Mouse (Mus musculus) MEL (cell line): ENCODE results near the gene Slc24a1. TPM values are rescaled to one million over a fixed set of nuclear protein-coding genes. Genes with fewer than 3 reads are reported as not detected.

ENCODE experiments used
- DNase-seq: peaks from one replicate; pipeline ENCODE4 v3.0.0; 2011; ENCODE audit warnings: low read depth, low spot score
- H3K27ac ChIP-seq: 2 replicates; pipeline ENCODE4 v1.5.1; 2012; ENCODE audit warnings: low read depth, mild to moderate bottlenecking, control low read depth, low read length, moderate library complexity; ENCODE audit not compliant: control insufficient read depth
- H3K27me3 ChIP-seq, 2 experiments: fragments of 150-350 bp in 1 of 2; sonication (generic) in 1 of 2; 2 replicates each; pipeline ENCODE4 v1.6.1; 2012; ENCODE audit warnings: low read length in 2 of 2, mild to moderate bottlenecking in 2 of 2, improper control_type of control experiment in 1 of 2, moderate library complexity in 1 of 2; ENCODE audit not compliant: insufficient read depth in 2 of 2, control insufficient read depth in 1 of 2
- H3K36me3 ChIP-seq, 2 experiments: 2 replicates each; pipeline ENCODE4 v1.6.1; 2012 to 2014; ENCODE audit warnings: low read length in 2 of 2, improper control_type of control experiment in 1 of 2, inconsistent platforms in 1 of 2, mild to moderate bottlenecking in 1 of 2; ENCODE audit not compliant: insufficient read depth in 2 of 2, control insufficient read depth in 1 of 2
- H3K4me1 ChIP-seq, 2 experiments: fragments of 150-350 bp in 1 of 2; sonication (generic) in 1 of 2; 2 replicates each; pipeline ENCODE4 v1.6.1; 2012; ENCODE audit warnings: low read length in 2 of 2, improper control_type of control experiment in 1 of 2, mild to moderate bottlenecking in 1 of 2; ENCODE audit not compliant: insufficient read depth in 2 of 2, control insufficient read depth in 1 of 2
- H3K4me3 ChIP-seq, 2 experiments: fragments of 150-350 bp in 1 of 2; sonication (generic) in 1 of 2; 2 replicates each; pipeline ENCODE4 v1.5.1; 2012; ENCODE audit warnings: low read depth in 2 of 2, low read length in 2 of 2, mild to moderate bottlenecking in 2 of 2, moderate library complexity in 2 of 2, control low read depth in 1 of 2, improper control_type of control experiment in 1 of 2; ENCODE audit not compliant: control insufficient read depth in 1 of 2, insufficient read depth in 1 of 2
- H3K79me2 ChIP-seq: 2 replicates; pipeline ENCODE4 v1.6.1; 2012; ENCODE audit warnings: mild to moderate bottlenecking, low read length, moderate library complexity; ENCODE audit not compliant: control insufficient read depth, poor library complexity, insufficient read depth
- H3K9ac ChIP-seq: 2 replicates; pipeline ENCODE4 v1.6.1; 2012; ENCODE audit warnings: low read depth, mild to moderate bottlenecking, control low read depth, low read length, moderate library complexity; ENCODE audit not compliant: control insufficient read depth, poor library complexity, severe bottlenecking
- H3K9me3 ChIP-seq: fragments of 150-350 bp; sonication (generic); replicated peaks from 2 replicates; pipeline ENCODE4 v1.6.1; 2012; ENCODE audit warnings: mild to moderate bottlenecking, low read length, improper control_type of control experiment, moderate library complexity; ENCODE audit not compliant: insufficient read depth
- BHLHE40 ChIP-seq: IDR thresholded peaks from 2 replicates; pipeline ENCODE4 v1.6.1; 2012; ENCODE audit warnings: low read depth, mild to moderate bottlenecking, inconsistent platforms, low read length, improper control_type of control experiment, borderline replicate concordance
- CHD1 ChIP-seq: IDR thresholded peaks from 2 replicates; pipeline ENCODE4 v1.6.1; 2012; ENCODE audit warnings: low read depth, mild to moderate bottlenecking, inconsistent platforms, low read length, improper control_type of control experiment
- CHD2 ChIP-seq: IDR thresholded peaks from 2 replicates; pipeline ENCODE4 v1.6.1; 2011; ENCODE audit warnings: low read length, improper control_type of control experiment
- CTCF ChIP-seq, 3 experiments: IDR thresholded peaks in 2 of 3; conservative IDR thresholded peaks in 1 of 3; 2 replicates each; pipeline ENCODE4 v1.5.1; 2011 to 2012; ENCODE audit warnings: low read length in 3 of 3, low read depth in 2 of 3, mild to moderate bottlenecking in 2 of 3, improper control_type of control experiment in 1 of 3, inconsistent platforms in 1 of 3, mixed read lengths in 1 of 3, moderate library complexity in 1 of 3; ENCODE audit not compliant: control insufficient read depth in 1 of 3, insufficient read depth in 1 of 3, poor library complexity in 1 of 3, severe bottlenecking in 1 of 3
- HCFC1 ChIP-seq: IDR thresholded peaks from 2 replicates; pipeline ENCODE4 v1.6.1; 2012; ENCODE audit warnings: low read depth, mild to moderate bottlenecking, inconsistent platforms, low read length, improper control_type of control experiment, moderate library complexity
- KAT2A ChIP-seq: conservative IDR thresholded peaks from 2 replicates; pipeline ENCODE4 v1.6.1; 2012; ENCODE audit warnings: low read depth, low read length, improper control_type of control experiment, inconsistent platforms
- MAFK ChIP-seq: IDR thresholded peaks from 2 replicates; pipeline ENCODE4 v1.6.1; 2011; ENCODE audit warnings: low read depth, mild to moderate bottlenecking, low read length, improper control_type of control experiment, borderline replicate concordance
- MAX ChIP-seq: IDR thresholded peaks from 2 replicates; pipeline ENCODE4 v1.6.1; 2011; ENCODE audit warnings: low read length, improper control_type of control experiment
- MAZ ChIP-seq: IDR thresholded peaks from 2 replicates; pipeline ENCODE4 v1.6.1; 2012; ENCODE audit warnings: low read depth, mild to moderate bottlenecking, inconsistent platforms, low read length, improper control_type of control experiment
- MEF2A ChIP-seq: IDR thresholded peaks from 2 replicates; pipeline ENCODE4 v1.6.1; 2014; ENCODE audit warnings: low read depth, mild to moderate bottlenecking, inconsistent platforms, low read length, improper control_type of control experiment; ENCODE audit not compliant: poor library complexity, insufficient replicate concordance, severe bottlenecking; ENCODE audit errors: extremely low read depth
- POLR2A ChIP-seq, 2 experiments: IDR thresholded peaks; 2 replicates each; pipeline ENCODE4 v1.6.1; 2011 to 2012; ENCODE audit warnings: low read length in 2 of 2, mild to moderate bottlenecking in 2 of 2, control low read depth in 1 of 2, improper control_type of control experiment in 1 of 2, low read depth in 1 of 2, moderate library complexity in 1 of 2; ENCODE audit not compliant: control insufficient read depth in 1 of 2, insufficient read depth in 1 of 2, poor library complexity in 1 of 2
- POLR2AphosphoS2 ChIP-seq: IDR thresholded peaks from 2 replicates; pipeline ENCODE4 v1.6.1; 2011; ENCODE audit warnings: low read length, improper control_type of control experiment
- POLR2AphosphoS5 ChIP-seq: IDR thresholded peaks from 2 replicates; pipeline ENCODE4 v1.6.1; 2012; ENCODE audit warnings: low read depth, borderline replicate concordance, mild to moderate bottlenecking, inconsistent platforms, low read length, moderate library complexity, mixed read lengths
- RAD21 ChIP-seq: IDR thresholded peaks from 2 replicates; pipeline ENCODE4 v1.6.1; 2011; ENCODE audit warnings: mild to moderate bottlenecking, low read depth, low read length, improper control_type of control experiment
- SMC3 ChIP-seq: IDR thresholded peaks from 2 replicates; pipeline ENCODE4 v1.6.1; 2011; ENCODE audit warnings: low read depth, low read length, improper control_type of control experiment
- TAL1 ChIP-seq: IDR thresholded peaks from 2 replicates; pipeline ENCODE4 v1.6.1; 2012; ENCODE audit warnings: mild to moderate bottlenecking, inconsistent platforms, low read length, moderate library complexity, mixed read lengths
- TCF12 ChIP-seq: IDR thresholded peaks from 2 replicates; pipeline ENCODE4 v1.6.1; 2014; ENCODE audit warnings: low read depth, mild to moderate bottlenecking, inconsistent platforms, low read length, improper control_type of control experiment, moderate library complexity
- UBTF ChIP-seq: IDR thresholded peaks from 2 replicates; pipeline ENCODE4 v1.6.1; 2012; ENCODE audit warnings: low read depth, mild to moderate bottlenecking, inconsistent platforms, low read length, improper control_type of control experiment, moderate library complexity, borderline replicate concordance; ENCODE audit not compliant: insufficient read depth
- ZC3H11A ChIP-seq: IDR thresholded peaks from 2 replicates; pipeline ENCODE4 v1.6.1; 2012; ENCODE audit warnings: low read depth, mild to moderate bottlenecking, inconsistent platforms, low read length, improper control_type of control experiment
- ZKSCAN1 ChIP-seq: IDR thresholded peaks from 2 replicates; pipeline ENCODE4 v1.6.1; 2012; ENCODE audit warnings: low read depth, mild to moderate bottlenecking, inconsistent platforms, low read length, improper control_type of control experiment, moderate library complexity
- ZNF384 ChIP-seq: IDR thresholded peaks from 2 replicates; pipeline ENCODE4 v1.6.1; 2012; ENCODE audit warnings: low read depth, mild to moderate bottlenecking, inconsistent platforms, low read length, improper control_type of control experiment
- polyA plus RNA-seq, 2 experiments: library from polyadenylated mRNA; stranded (reverse) in 1 of 2; unstranded in 1 of 2; fragments of >175 nt in 1 of 2; fragments of >200 nt in 1 of 2; gene quantifications; 2 replicates each; pipeline versions ENCODE4 v1.2.1 to v1.2.4; 2012; ENCODE audit warnings: low replicate concordance in 2 of 2, low read depth in 1 of 2; ENCODE audit not compliant: insufficient read length in 2 of 2, insufficient read depth in 1 of 2, missing spikeins in 1 of 2
- total RNA-seq: library from RNA; depleted of rRNA; stranded (reverse); fragments of 300-350 nt; gene quantifications from 2 replicates; pipeline ENCODE4 v1.2.3, GENCODE M21; 2012

The Slc24a1 gene
- total and polyA plus RNA-seq, 3 experiments = 0.07 TPM; not detected in 2

DNA sequence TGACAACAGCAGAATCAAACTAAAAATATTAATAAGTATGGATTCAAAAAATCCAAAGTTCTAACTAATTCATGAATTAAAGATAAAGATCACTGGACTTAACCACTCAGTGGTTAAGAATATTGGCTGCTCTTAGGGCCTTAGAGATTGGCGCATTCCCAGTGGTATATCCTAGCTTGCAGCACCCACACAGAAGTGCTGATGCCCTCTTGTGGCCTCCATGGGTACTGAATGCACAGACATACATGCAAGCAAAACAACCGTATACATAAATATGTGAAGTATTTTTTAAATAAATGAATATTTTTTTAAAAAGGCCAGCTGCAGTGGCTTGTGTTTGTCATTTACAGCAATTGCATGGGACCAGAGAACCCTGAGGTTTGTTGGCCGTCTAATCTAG is 48.0 kb downstream of the Slc24a1 start:
- Histone ChIP-seq H3K27ac (no peak overlapping the region), H3K79me2 (no peaks in the 10 kb centered on the region), H3K9ac (no peak overlapping the region), H3K36me3 (peaks cover 5 to 8% of the 10 kb centered on the region in 2 experiments), H3K4me1 (peaks cover 2 to 6% of the 10 kb centered on the region in 2 experiments; a peak in 3 of 4 replicates), H3K4me3 (no peak overlapping the region), H3K9me3 (no peaks in the 10 kb centered on the region), H3K27me3 (no peaks in the 10 kb centered on the region)
- peak; percentile 86 for DNase-seq
- TF ChIP-seq CTCF (IDR thresholded peaks at IDR 0.05 in 2 of 3, conservative IDR thresholded peaks at IDR 0.05 in 1 of 3; ENCODE audit: control insufficient read depth in 1 of 3, insufficient read depth in 1 of 3, low read depth in 2 of 3, low read length in 3 of 3, poor library complexity in 1 of 3, severe bottlenecking in 1 of 3) = peak; percentile 81 to 88 (median 85)
- TF ChIP-seq ZC3H11A = peak; percentile 85
- peak; percentile 95 for TF ChIP-seq SMC3
- peak; percentile 83 for TF ChIP-seq RAD21
- TF ChIP-seq ZNF384 = peak; percentile 35; the same call in 1 of the 2 replicates
- TF ChIP-seq POLR2AphosphoS2 = no peak

GRCm38 (mm10) chr9:64902866-64903265 is 48.5 kb downstream of the Slc24a1 start:
- Histone ChIP-seq H3K4me1 (peaks cover 2 to 6% of the 10 kb centered on the region in 2 experiments; a peak in 3 of 4 replicates), H3K4me3 (no peak overlapping the region), H3K27ac (no peak overlapping the region), H3K27me3 (no peaks in the 10 kb centered on the region), H3K36me3 (peaks cover 5 to 13% of the 10 kb centered on the region in 2 experiments), H3K9me3 (no peaks in the 10 kb centered on the region), H3K79me2 (no peaks in the 10 kb centered on the region), H3K9ac (no peak overlapping the region)
- TF ChIP-seq MAZ (no peak), CHD1 (no peak), TCF12 (no peak), POLR2AphosphoS5 (no peak), UBTF (no peak), HCFC1 (no peak), POLR2AphosphoS2 (no peak), ZC3H11A (no peak), CHD2 (no peak), MAX (no peak), TAL1 (no peak)
- DNase-seq = no peak

DNA sequence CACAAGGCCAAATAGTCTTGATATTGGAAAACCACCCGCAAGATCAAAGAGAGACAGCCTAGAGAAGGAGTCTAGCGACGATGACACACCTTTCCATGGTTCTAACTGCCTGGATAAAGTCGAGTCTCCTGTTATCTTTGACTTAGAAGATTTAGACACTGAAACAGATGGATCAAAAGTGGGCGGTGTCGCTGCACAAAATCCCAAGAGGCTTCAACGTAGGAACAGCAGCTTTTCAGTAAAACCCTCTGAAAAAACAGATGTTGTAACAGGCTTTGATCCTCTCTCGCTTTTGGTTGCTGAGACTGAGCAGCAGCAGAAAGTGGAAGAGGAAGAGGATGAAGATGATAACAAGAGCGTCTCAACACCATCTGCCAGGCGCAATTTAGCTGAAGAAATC is 54.8 kb downstream of the Slc24a1 start:
- Histone ChIP-seq H3K27me3 (no peaks in the 10 kb centered on the region), H3K4me3 (no peak overlapping the region), H3K9me3 (no peaks in the 10 kb centered on the region), H3K79me2 (no peaks in the 10 kb centered on the region), H3K4me1 (no peaks in the 10 kb centered on the region), H3K36me3 (peaks cover 0 to 30% of the 10 kb centered on the region in 2 experiments; a peak in 2 of 4 replicates), H3K9ac (no peak overlapping the region), H3K27ac (no peak overlapping the region)
- DNase-seq = no peak
- TF ChIP-seq BHLHE40 = no peak
- TF ChIP-seq KAT2A = no peak
- TF ChIP-seq POLR2A (IDR thresholded peaks at IDR 0.05; ENCODE audit: control insufficient read depth in 1 of 2, insufficient read depth in 1 of 2, low read depth in 1 of 2, low read length in 2 of 2, poor library complexity in 1 of 2) = no peak
- TF ChIP-seq UBTF = no peak
- no peak for TF ChIP-seq MEF2A
- no peak for TF ChIP-seq ZKSCAN1
- TF ChIP-seq MAFK = no peak
- TF ChIP-seq SMC3 = no peak
